Mouse (Mus musculus): ENCODE measurements around the gene Krt87.

Krt87 gene

DNA sequence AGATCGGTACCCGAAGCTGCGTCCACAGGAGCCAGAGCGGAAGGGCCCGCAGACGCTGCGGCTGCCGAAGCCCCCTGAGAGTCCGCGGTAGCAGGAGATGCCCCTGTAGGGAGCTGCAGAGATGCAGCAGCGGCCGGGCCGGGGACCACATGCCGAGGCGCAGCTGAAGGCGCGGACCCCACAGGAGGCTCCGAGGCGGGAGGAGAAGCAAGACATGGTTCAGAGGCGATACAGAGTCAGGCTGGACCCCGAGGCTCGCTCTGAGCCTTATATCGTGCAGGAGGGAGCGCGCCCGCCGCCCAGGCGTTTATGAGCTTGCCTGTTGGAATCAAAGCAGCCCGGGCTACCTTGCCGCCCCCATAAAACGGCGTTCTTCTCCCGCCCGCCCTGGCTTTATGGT lies at the start of gene Krt87:
Gene Krt87, minus strand, starts transcription at position 250 of the 400 bp plus-strand sequence.
- no peak for DNase-seq (ENCODE audit: low read depth in 2 of 2, low spot score in 2 of 2)

DNA sequence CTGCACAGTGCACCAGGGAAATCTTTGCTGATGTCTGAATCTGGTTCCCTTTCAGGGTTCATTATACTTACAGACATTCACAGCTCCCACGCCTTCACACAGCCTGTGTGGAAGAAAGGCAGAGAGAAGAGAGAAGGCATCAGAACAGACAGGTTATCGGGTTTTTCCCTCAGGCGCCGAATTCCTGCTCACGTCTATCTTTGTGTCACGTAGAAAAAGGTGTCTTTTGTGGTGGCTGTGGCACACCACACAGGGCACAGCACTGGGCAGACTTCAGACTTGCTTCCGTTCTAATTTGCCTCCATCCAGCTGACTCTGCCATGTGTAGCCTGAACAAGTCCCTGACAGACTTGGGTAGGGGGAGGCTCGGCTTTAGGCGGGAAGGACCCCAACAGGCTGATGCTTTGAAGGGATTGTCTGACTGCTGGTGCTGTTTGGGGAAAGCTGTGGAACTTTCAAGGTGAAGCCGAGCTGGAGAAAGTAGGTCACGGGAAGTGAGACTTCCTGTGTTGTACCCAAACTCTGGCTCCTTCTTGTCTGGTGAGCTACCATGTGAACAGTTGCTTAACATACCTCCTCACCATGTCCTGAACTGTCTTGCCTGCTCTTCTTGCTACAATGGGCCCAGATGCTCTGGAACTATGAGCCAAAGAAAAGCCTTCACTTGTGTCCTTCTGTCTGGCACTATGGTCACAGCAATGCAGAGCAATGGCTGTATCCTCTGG lies 47.5 kb upstream of the Krt87 start:
- no peak for DNase-seq (ENCODE audit: low read depth in 2 of 2, low spot score in 2 of 2)

DNA sequence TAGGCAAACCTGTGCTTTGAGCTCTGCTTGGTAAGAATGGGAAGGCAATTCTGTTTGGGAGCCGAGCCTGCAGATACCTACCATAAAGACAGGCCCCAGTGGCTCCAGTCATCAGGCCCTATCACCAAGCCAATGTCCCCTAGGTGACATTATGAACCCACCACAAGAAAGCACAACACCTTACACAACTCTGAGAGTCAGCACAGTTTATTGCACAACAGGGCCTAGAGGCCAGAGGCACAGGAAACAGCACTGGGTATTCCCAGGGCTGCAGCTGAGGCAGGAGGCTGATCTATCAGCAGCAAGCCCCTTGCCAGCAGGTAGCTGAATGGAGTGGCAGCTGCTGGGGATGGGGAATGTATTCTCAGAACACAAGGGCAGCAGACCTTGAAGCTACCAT lies 46.3 kb upstream of the Krt87 start:
- no peak for DNase-seq (ENCODE audit: low read depth in 2 of 2, low spot score in 2 of 2)

DNA sequence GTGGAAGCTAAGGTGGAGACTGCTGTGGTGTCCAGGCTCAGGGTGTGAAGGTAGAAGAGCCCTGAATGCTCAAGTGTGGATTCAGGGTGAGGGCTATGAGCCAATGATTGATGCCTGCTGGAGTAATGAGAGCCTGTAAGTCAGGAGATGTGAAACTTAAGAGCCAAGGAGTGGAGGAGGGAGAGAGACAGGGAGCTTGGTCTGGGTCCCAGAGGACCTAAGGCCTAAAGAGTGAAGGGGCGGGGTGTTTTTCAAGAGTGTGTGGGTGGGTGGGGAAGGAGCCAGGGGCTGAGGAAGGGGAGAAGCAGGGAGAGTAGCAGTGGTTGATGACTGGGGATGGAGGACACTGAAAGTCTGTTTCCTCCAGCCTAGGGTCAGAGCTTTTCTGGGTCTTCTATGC lies 45.0 kb upstream of the Krt87 start:
- no peak for DNase-seq (ENCODE audit: low read depth in 2 of 2, low spot score in 2 of 2)

DNA sequence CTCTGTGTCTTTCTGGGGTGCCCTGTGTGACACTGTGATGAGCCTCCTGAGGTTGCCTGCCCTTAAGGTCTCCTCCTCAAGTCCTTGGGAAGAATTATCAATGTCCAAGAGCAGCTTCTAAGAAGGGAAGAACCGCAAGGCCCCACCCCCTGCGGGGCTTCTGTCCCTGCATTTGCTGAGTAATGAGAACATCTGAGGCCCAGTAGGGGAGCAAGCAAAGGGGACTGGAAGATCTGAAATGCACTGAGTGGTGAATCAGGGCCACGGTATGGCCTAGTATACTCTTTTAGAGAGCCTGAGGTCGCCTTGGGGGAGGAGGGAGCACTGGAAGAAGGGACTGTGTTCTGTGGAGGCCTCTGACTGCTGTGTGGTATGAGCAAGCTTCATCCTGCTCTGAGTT lies 43.5 kb upstream of the Krt87 start:
- no peak for DNase-seq (ENCODE audit: low read depth in 2 of 2, low spot score in 2 of 2)

DNA sequence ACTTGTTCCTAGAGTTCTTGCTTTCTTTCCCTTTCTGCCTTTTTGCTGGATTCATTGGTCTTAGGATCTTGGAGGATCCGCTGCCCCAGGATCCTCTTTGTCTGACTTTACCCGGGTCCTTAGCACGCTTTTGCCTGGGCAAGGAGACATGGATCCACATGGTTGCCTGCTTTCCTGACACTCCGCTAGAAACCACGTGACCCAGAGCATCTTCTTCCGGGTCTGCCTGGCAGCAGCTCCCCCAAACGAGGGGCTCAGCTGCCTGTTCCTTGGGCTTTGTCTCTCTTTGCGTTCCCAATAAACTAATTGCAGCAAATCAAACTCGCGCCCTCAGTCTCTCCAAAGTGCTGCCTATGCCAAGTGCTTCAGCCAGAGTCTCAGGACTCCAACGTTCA lies 41.1 kb upstream of the Krt87 start:
- no peak for DNase-seq (ENCODE audit: low read depth in 2 of 2, low spot score in 2 of 2)

DNA sequence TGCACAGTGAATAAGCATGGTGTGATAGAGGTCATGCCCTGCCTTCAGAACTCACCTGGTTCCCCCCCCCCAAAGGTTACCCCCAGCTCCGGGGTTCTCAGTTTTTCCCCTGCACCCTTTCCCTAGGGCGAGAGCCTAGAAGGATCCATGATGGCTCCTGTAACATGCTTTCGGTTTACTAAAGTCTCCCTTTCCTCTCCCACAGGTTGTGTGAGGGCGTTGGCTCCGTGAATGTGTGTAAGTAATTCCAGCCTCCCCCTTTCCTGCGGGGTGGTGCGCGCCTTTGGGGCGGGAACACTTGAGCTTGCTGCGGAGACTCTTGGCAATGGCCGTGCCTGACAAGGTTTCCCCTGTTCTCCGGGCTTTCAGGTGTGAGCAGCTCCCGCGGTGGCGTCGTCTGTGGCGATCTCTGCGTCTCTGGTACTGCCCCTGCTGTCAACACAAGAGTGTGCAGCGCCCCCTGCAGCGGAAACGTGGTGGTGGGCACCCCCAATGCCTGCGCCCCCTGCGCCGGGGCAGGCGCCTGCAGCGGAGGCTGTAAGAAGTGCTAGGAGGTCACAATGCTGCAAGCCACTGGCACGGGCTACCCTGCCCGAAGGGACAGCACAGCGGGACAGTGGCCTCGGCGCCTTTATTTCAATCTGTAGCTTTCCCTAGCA lies 40.5 kb upstream of the Krt87 start:
- peak; percentile 40 to 49 for DNase-seq (ENCODE audit: low read depth in 2 of 2, low spot score in 2 of 2)

DNA sequence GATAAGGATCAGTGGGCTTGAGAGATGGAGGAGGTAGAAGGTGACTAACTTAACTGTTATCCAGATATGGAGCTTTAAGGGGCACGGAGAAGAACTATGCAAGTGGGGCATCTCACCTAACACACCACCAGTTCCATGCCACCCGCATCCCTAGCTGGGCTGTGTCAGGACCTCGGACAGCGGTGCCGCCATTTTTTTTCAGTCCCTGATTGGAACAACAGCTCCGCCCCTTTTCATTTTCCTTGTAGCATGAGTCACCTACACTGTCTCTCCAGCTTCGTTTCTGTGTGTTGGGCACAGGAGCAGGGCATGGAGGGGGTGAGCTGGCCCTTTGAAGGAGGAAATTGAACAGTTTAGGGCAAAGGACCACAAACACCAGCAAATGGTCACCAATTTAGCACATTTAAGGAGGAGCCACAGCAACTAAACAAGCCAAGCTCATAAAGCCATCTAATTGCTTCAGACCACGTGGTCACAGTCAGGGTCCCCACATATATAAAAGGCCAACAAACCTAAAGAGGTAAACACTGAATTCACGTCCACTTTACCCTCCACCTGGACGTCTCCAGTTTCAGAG lies 34.4 kb upstream of the Krt87 start, which contains the start of gene Krt86:
Gene Krt86, plus strand, starts transcription at position 527 of the 577 bp plus-strand sequence.
- no peak for DNase-seq (ENCODE audit: low read depth in 2 of 2, low spot score in 2 of 2)

DNA sequence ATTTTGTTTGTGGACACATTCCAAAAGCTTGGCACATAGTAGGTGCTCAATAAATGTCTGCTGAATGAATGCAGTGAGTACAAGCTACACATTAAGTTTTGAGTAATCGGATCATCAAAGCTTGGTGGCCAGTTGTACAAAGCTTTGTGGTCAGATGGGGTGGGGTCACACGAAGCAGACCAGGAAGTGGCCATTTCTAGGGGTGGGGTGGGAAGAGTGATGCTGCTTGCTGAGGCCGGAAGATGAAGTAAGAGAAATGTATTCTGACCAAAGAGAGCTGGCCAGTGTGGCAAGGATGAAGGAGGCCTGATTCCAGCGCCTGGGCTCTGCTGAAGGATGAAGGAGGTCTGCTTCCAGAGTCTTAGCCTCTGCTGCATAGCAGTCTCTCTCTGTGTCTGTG lies 30.5 kb upstream of the Krt87 start:
- DNase-seq (ENCODE audit: low read depth in 2 of 2, low spot score in 2 of 2): no peak

DNA sequence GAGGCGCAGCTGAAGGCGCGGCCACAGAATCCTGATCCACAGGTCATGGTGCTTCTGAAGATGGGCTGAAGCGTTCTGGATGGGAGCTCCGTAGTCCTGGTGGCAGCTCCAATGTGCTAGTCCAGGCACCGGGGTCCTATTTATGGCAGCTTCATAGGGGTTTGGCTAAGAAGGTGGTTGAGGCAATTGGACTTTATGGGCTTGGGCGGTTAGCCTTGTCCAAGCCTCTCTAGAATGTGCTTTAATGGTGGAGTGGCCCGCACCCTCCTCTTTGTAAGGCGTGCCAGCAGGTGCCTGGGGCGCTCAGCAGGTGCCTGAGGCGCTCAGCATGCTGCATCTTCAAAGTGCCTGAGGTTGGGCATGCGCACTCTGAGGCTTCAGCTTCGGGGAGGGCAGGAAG lies 25.0 kb upstream of the Krt87 start, which contains the start of gene Krt81:
Gene Krt81, minus strand, starts transcription at position 101 of the 400 bp plus-strand sequence.
- DNase-seq (ENCODE audit: low read depth in 2 of 2, low spot score in 2 of 2): no peak

DNA sequence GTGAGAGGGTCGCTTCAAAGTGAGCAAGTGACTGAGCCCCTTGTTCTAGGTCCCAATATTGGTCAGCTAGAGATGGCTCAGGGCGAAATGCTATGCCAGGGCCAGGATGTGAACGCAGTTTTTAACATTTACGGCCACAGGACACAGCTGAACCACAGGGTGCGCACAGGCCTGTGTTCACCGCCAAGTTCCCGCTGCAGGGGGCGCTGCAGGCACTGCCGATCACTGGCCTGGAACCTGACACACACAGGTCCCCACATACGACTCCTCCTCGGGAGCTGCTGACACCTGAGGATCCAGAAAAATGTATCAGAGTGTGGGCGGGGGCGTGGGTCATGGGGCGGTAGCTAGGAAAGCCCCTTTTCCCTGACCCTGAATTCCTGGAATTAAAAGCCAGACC lies 20.7 kb upstream of the Krt87 start:
- no peak for DNase-seq (ENCODE audit: low read depth in 2 of 2, low spot score in 2 of 2)

DNA sequence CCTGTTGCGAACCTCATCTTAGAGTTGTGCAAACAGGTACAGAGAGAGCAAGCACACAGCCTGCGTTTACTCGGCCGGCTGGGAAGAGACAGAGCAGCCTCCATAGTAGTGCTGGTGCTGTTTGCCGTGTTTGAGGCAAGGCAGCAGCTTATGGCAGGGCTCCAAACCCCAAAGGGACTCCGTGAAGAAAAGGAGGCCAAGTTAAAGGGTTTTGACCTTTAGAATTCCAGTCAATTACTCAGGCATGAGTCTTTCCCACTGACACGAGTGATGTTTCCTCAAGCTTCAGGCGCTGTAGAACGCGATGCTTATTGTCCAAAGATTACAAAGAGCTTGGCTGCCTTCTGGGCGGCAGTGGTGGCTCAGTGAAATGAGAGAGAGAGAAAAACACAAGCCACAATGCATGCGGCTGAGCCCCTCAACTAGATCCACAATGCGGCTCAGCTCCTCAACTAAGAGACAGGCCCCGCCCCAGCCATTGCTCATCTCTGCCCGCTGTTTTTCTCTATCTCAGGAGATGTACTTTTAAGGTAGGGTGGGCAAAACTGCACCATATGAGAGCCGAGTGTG lies 19.8 kb upstream of the Krt87 start:
- no peak for DNase-seq (ENCODE audit: low read depth in 2 of 2, low spot score in 2 of 2)

DNA sequence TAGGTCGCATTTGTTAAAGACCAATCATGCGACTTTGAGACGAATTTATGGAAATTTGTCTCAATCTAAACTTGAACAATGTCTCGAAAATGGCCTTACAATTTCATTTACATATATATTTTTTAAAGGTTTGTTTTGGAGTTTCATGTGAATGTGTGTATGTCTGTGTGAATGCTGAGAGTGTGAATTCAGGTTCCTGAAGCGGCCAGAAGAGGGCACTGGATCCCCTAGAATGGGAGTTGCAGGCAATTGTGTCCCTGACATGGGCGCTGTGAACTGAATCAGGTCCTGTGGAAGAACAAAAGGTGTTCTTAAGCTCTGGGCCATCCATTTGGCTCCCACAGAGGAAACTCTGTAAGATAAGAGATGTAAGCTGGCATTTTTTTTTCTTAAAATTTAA lies 17.3 kb upstream of the Krt87 start:
- DNase-seq (ENCODE audit: low read depth in 2 of 2, low spot score in 2 of 2): no peak

DNA sequence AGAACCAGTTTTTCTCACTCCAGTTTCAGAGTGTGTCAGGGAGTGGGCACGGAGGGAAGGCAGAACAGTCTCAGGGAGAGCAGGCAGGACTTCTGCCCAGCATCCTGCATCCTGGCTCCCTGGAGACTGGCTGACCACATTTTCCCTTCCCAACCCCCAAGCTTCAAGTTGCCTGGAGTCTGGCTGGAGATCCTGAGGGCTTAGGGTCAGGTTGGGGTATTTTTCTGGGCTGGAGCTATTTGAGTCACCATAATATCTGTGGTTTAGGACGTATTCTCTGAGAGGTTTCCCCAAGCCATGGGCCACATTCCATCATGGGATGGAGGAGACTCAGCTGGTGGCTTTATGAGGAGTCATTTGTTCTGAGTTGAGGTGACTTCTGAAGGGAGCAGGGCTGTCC lies 16.7 kb upstream of the Krt87 start:
- DNase-seq (ENCODE audit: low read depth in 2 of 2, low spot score in 2 of 2): no peak

DNA sequence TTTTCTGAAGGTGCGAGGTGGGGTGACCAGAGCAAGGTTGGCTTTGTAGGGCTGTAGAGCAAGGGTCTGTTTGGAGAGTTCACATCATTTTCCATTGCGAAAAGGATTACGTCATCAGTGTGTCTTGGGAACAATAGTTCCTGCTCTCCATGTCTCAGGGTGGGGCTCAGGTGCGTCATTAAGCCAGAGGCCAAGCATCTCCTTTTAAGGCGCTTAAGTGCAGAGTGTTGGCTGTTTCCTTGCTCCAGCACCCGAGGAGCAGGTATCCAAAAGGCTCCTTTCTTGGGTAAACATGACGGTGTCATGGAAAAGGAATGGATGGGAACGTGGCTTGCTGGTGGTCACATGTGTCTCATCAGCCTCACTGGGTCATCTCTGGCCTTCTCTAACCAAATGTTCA lies 16.2 kb upstream of the Krt87 start:
- DNase-seq (ENCODE audit: low read depth in 2 of 2, low spot score in 2 of 2): no peak

DNA sequence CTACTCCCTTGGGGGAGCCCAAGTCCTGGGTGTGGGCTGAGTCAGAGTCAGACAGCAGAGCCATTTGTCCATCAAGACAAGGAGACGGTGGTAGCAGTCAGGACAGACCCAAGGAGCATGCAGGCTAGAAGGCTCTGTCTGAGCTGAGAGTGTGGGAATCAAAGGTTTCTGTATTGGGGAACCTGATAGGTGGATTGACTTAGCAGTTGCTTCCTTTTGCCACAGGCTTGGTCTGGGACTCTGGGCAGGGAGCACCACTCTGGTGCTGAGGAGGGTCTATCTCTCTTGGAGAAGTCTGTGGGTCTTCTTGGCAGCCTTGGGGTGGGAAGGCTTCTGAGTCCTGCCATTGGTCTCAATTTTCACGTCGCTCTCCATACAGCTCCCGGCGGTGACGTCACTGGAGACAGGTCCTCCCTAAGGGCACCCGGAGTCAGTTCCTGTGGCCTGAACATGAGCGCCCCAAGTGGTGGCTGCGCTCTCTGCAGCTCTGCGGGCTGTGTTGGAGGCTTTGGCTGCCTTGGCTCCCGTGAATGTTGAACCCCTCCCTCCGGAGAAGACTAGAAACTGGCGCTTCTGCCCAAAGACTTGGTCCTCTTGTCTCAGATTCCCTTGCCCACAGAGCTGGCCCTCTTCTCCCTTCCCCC lies 14.6 kb upstream of the Krt87 start:
- DNase-seq (ENCODE audit: low read depth in 2 of 2, low spot score in 2 of 2): peak in 1 of 2 experiments; percentile 5

DNA sequence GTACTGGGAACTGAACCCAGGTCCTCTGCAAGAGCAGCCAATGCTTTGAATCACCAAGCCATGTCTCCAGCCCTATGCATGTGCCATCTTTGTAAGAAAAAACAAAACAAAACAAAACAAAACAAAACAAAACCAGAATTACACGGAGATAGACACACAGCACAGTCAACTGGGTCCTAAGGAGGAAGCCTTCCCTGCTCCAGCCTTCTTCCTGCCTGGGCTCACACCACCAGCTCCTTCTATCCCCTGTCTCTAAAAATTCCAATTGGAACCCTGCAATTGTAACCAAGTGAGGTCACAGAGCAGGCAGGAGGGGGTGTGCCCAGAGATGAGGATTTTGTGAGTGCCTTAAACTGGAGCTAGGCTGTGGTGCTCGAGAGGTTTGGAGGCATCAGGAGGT lies 8.8 kb upstream of the Krt87 start, which contains the start of gene Krt88:
Gene Krt88, plus strand, starts transcription at position 301 of the 400 bp plus-strand sequence.
- no peak for DNase-seq (ENCODE audit: low read depth in 2 of 2, low spot score in 2 of 2)

DNA sequence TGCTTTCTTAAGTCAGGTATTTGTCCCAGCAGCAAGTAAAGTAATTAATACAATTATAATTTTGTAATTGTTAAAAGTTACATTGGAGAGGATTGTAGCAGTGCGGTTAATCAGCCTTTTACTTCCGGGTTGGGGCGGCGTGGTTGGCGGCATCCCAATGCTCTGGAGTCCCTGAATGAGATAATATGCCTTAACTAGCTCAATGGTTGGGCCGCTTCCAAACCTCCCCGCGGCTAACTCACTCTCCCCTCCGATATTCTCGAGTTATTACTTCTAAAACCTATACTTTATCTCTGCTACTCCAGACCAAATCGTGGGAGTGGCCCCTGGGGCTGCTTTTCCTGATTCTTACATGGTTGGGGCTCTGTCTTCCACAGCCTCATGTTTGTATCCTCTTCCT lies 8.0 kb upstream of the Krt87 start:
- DNase-seq (ENCODE audit: low read depth in 2 of 2, low spot score in 2 of 2): no peak

DNA sequence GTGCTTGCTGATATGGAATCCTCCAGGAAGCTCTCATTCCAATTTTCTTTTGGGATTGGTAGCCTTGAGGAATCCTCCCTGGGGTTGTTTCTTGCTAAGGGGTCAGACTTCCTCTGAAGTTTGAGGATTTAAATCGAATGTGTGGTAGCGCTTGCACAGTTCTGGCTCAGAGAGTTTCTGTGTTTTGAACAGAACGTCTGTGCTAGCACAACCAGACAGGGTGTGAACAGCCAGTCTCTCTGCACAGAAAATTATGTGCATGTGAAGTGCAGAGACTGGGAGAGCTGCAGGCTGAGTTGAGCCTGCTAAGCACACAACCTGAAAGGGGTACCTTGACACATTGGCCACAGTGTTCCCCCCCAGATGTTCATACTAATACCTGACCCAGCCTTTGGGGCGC lies 2.2 kb upstream of the Krt87 start:
- DNase-seq (ENCODE audit: low read depth in 2 of 2, low spot score in 2 of 2): no peak

DNA sequence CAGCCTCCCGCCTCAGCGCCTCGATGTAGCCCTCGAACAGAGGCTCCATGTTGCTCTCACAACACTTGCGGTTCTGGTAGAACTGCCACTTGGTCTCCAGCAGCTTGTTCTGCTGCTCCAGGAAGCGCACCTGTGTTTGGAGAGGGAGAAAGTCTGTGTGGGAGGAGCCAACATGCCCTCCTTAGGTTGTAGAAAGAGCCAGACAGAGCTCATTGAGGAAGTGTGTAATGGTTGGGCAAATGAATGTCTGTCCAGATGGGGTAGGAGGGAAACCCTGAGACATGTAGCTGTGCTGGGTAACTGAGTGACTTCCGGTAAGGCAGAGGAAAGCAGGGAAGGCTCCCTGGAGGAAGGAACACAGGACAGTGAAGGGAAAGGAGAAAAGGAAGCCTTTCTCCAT lies 2.0 kb downstream of the Krt87 start:
- DNase-seq (ENCODE audit: low read depth in 2 of 2, low spot score in 2 of 2): no peak

DNA sequence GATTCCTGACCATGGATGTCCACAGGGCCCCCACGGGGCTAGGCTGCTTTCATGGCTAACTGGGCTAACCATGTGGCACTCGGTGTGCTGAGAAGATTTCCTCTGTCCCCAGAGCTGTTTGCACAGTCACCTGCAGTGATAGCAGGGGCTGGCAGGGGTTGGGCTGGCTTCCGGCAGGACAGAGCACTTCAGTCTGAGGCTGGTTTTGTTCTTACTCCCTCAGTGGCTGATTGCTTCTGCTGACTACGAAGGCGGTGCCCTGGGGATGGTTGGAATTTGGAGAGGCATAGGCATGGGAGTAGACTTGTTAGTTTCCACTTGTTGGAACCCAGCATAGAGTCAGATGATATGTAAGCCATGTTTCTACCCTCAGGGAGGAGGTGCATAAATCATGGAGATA lies 13.7 kb downstream of the Krt87 start:
- no peak for DNase-seq (ENCODE audit: low read depth in 2 of 2, low spot score in 2 of 2)

DNA sequence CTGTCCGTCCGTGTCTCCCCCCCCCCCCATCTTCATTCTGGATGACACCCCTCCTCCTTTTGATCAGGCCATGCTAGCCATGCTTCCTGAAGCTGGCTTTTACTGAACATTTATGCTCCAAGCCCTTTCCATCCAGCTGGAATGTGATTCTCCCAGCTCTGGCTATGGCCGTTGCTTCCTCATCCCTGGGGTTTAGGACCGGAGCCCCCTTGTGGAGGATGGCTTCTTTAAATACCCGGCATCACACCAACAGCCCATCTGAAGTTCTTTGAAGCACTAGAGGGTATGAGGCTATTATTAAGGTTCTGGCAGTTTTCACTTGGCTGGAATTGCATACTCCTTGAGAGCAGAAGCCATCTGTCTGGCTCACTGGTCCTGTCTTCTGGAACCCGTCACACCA lies 17.7 kb downstream of the Krt87 start:
- DNase-seq (ENCODE audit: low read depth in 2 of 2, low spot score in 2 of 2): no peak

Measured in CD8-positive naive resting alpha-beta T cell, adult 2 months (primary cell).